26 mouse cellular contexts compared by ENCODE assay signal in the genomic region with DNA sequence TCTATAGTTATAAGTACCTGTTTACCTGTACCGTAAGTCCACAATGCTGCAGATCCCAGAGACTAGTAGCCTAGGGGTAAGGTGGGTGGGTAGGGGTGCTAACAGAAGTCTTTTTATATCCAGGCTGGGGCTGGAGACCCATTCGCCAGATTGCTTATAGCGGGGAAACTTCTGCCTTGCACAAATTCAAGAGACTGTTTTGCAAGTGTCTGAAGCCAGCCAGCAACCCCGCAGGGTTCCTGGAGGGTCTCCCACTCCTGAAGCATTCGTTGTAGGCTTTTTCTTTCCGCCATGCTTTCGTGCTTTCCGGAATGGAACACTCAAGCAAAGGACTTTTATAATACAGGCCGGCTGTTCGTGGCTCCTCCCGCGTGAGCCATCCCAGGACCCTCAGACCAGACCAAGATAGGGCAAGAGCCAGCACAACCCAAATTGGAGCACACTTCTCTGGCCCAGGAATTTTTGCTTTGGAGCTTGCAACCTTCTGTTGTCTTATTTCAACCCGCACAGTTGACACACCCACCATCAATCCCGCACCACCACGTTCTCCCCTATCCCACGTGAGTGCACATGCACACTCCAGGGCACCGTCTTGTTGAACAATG. TPM values are rescaled to one million over a fixed set of nuclear protein-coding genes. Genes with fewer than 3 reads are reported as not detected.
A peak's percentile ranks its signal among the peaks of the same experiment; 100 is the strongest.
DNase-seq lines count a peak whose midpoint lies in the region; ATAC-seq lines count a peak whose summit lies in the region.
"Had no signal": no experiment of that assay in that cellular context is flagged by ENCODE, and none has a peak within 500 bp of the region (broad histone marks: within the 10 kb centered on the region; RNA-seq: fewer than 3 reads in every experiment).

No protein-coding gene starts in this region.

- H3K27me3 ChIP-seq in hindbrain, embryonic 11.5 days (ENCODE audit: control insufficient read depth, insufficient read depth, low read length): peaks cover 85% of the 10 kb centered on the region
- peaks cover 95% of the 10 kb centered on the region for H3K27me3 ChIP-seq in hindbrain, embryonic 12.5 days
- peaks cover 89% of the 10 kb centered on the region for H3K27me3 ChIP-seq in neural tube, embryonic 11.5 days (ENCODE audit: control insufficient read depth, insufficient read depth, low read length)

- DNase-seq in cerebellum, postnatal 14 days: peak; percentile 36 to 43
- DNase-seq in cerebellum, adult 18-20 months: no peak
- DNase-seq in hindbrain, embryonic 11.5 days (ENCODE audit: low spot score): peak; percentile 58
- DNase-seq in retina, embryonic 14.5 days (ENCODE audit: low spot score): peak; percentile 30
- no peak for DNase-seq in retina, postnatal 1 day
- DNase-seq in neural tube, embryonic 11.5 days (ENCODE audit: low spot score): peak; percentile 34
- no peak for DNase-seq in layer of hippocampus, adult 11-12 months (ENCODE audit: low spot score)
- DNase-seq: adrenal gland, postnatal 14 days; cerebellum, adult 11 months; heart, postnatal 10 days; midbrain, embryonic 14.5 days; right cerebral cortex, adult 18-20 months; thymus, postnatal 14 days had no signal

- WGBS in hindbrain, embryonic 11.5 days: 1% methylated on average over 17 of the region's 17 CpGs
- under 1% methylated on average over 17 of the region's 17 CpGs for WGBS in hindbrain, embryonic 12.5 days
- WGBS in neural tube, embryonic 11.5 days: 2% methylated on average over 17 of the region's 17 CpGs

- no peak overlapping the region for H3K27ac ChIP-seq in hindbrain, embryonic 11.5 days (ENCODE audit: low read depth, low read length)
- H3K27ac ChIP-seq in hindbrain, embryonic 12.5 days: no peak overlapping the region
- no peak overlapping the region for H3K27ac ChIP-seq in neural tube, embryonic 11.5 days (ENCODE audit: low read depth, low read length)
- H3K27ac ChIP-seq: embryonic facial prominence, embryonic 15.5 days; hindbrain, embryonic 15.5 days; kidney, postnatal 0 days; layer of hippocampus, adult 2 months; limb, embryonic 12.5 days; liver, embryonic 15.5 days had no signal

- no peaks in the 10 kb centered on the region; the same call in 1 of the 2 replicates for H3K4me1 ChIP-seq in hindbrain, embryonic 11.5 days (replicated peaks; ENCODE audit: control insufficient read depth, insufficient read depth, low read length)
- peaks cover 11% of the 10 kb centered on the region; the same call in 1 of the 2 replicates for H3K4me1 ChIP-seq in hindbrain, embryonic 12.5 days
- no peaks in the 10 kb centered on the region for H3K4me1 ChIP-seq in neural tube, embryonic 11.5 days (ENCODE audit: control insufficient read depth, insufficient read depth, low read length)
- H3K4me1 ChIP-seq: liver, embryonic 15.5 days had no signal

- no peak for ATAC-seq in hindbrain, embryonic 11.5 days (ENCODE audit: low FRiP score)
- ATAC-seq in hindbrain, embryonic 12.5 days (ENCODE audit: low FRiP score): no peak
- no peak for ATAC-seq in neural tube, embryonic 11.5 days (ENCODE audit: insufficient read depth, low FRiP score, low TSS enrichment)
- ATAC-seq: CD4-positive, CD25-positive, alpha-beta regulatory T cell, adult 4 months; intestine, postnatal 0 days; lung, postnatal 0 days had no signal

- no peaks in the 10 kb centered on the region for H3K36me3 ChIP-seq in hindbrain, embryonic 11.5 days (ENCODE audit: control insufficient read depth, insufficient read depth, low read length)
- H3K36me3 ChIP-seq in hindbrain, embryonic 12.5 days: no peaks in the 10 kb centered on the region
- no peaks in the 10 kb centered on the region for H3K36me3 ChIP-seq in neural tube, embryonic 11.5 days (ENCODE audit: control insufficient read depth, insufficient read depth, low read length)
- H3K36me3 ChIP-seq: embryonic facial prominence, embryonic 15.5 days; G1E; hindbrain, embryonic 15.5 days; limb, embryonic 12.5 days; liver, embryonic 15.5 days had no signal

- no peaks in the 10 kb centered on the region for H3K9me3 ChIP-seq in hindbrain, embryonic 11.5 days (ENCODE audit: control insufficient read depth, low read length)
- H3K9me3 ChIP-seq in hindbrain, embryonic 12.5 days (replicated peaks): no peaks in the 10 kb centered on the region
- no peaks in the 10 kb centered on the region for H3K9me3 ChIP-seq in neural tube, embryonic 11.5 days (ENCODE audit: control insufficient read depth, low read length)
- H3K9me3 ChIP-seq: embryonic facial prominence, embryonic 15.5 days; G1E; hindbrain, embryonic 15.5 days; limb, embryonic 12.5 days; liver, embryonic 15.5 days had no signal

- H3K4me3 ChIP-seq in hindbrain, embryonic 11.5 days (ENCODE audit: low read depth, low read length): no peak overlapping the region
- no peak overlapping the region for H3K4me3 ChIP-seq in hindbrain, embryonic 12.5 days
- no peak overlapping the region for H3K4me3 ChIP-seq in neural tube, embryonic 11.5 days (ENCODE audit: low read depth, low read length)
- H3K4me3 ChIP-seq: embryonic facial prominence, embryonic 15.5 days; hindbrain, embryonic 15.5 days; layer of hippocampus, adult 2 months; limb, embryonic 12.5 days; liver, embryonic 15.5 days had no signal

- H3K4me2 ChIP-seq in hindbrain, embryonic 11.5 days (replicated peaks; ENCODE audit: low read depth, low read length): no peak overlapping the region
- no peak overlapping the region for H3K4me2 ChIP-seq in hindbrain, embryonic 12.5 days (replicated peaks)
- H3K4me2 ChIP-seq in neural tube, embryonic 11.5 days (ENCODE audit: low read depth): no peak overlapping the region
- H3K4me2 ChIP-seq: embryonic facial prominence, embryonic 15.5 days; heart, embryonic 11.5 days; hindbrain, embryonic 15.5 days; limb, embryonic 12.5 days; liver, embryonic 15.5 days had no signal

- no peak overlapping the region for H3K9ac ChIP-seq in hindbrain, embryonic 11.5 days (ENCODE audit: low read depth, low read length)
- no peak overlapping the region for H3K9ac ChIP-seq in hindbrain, embryonic 12.5 days
- H3K9ac ChIP-seq in neural tube, embryonic 11.5 days (ENCODE audit: low read length): no peak overlapping the region
- H3K9ac ChIP-seq: embryonic facial prominence, embryonic 15.5 days; hindbrain, embryonic 15.5 days; limb, embryonic 12.5 days; liver, embryonic 15.5 days had no signal

RNA-seq across cellular contexts. Expression of a gene that starts 10.0 kb away (rescaled TPM):
- polyA plus RNA-seq in hindbrain, embryonic 11.5 days (2014; fragmentation: Nextera tagmentation; extraction: Ambion mirVana): 4.8 and 9.1 TPM in 2 replicates
- 9.4 and 9.5 TPM in 2 replicates for polyA plus RNA-seq in hindbrain, embryonic 12.5 days (2016; fragmentation: Nextera tagmentation; extraction: Ambion mirVana)
- polyA plus RNA-seq in neural tube, embryonic 11.5 days (2014; fragmentation: Nextera tagmentation; extraction: Ambion mirVana): 5.2 and 5.5 TPM in 2 replicates
- polyA plus RNA-seq: CD4-positive, CD25-positive, alpha-beta regulatory T cell, adult 4 months; G1E; kidney, postnatal 0 days; testis, adult 2 months had no signal

RNA-seq across cellular contexts. Expression of a gene that starts 56.5 kb away (rescaled TPM):
- not detected in 2 replicates for polyA plus RNA-seq in hindbrain, embryonic 11.5 days (2014; fragmentation: Nextera tagmentation; extraction: Ambion mirVana)
- polyA plus RNA-seq in hindbrain, embryonic 12.5 days (2016; fragmentation: Nextera tagmentation; extraction: Ambion mirVana): not detected in 2 replicates
- not detected in 2 replicates for polyA plus RNA-seq in neural tube, embryonic 11.5 days (2014; fragmentation: Nextera tagmentation; extraction: Ambion mirVana)
- polyA plus RNA-seq: CD4-positive, CD25-positive, alpha-beta regulatory T cell, adult 4 months; embryonic facial prominence, embryonic 15.5 days; G1E; heart, embryonic 11.5 days; hindbrain, embryonic 15.5 days; intestine, postnatal 0 days; kidney, postnatal 0 days; liver, embryonic 15.5 days; lung, postnatal 0 days; midbrain, embryonic 14.5 days had no signal

RNA-seq across cellular contexts. Expression of a gene that starts 59.7 kb away (rescaled TPM):
- 1.2 and 1.5 TPM in 2 replicates for polyA plus RNA-seq in hindbrain, embryonic 11.5 days (2014; fragmentation: Nextera tagmentation; extraction: Ambion mirVana)
- 2.9 and 3.0 TPM in 2 replicates for polyA plus RNA-seq in hindbrain, embryonic 12.5 days (2016; fragmentation: Nextera tagmentation; extraction: Ambion mirVana)
- polyA plus RNA-seq in neural tube, embryonic 11.5 days (2014; fragmentation: Nextera tagmentation; extraction: Ambion mirVana): 1.7 and 1.9 TPM in 2 replicates
- polyA plus RNA-seq: CD4-positive, CD25-positive, alpha-beta regulatory T cell, adult 4 months; G1E had no signal

Comparison
In these comparisons a context has a peak if more than half of its experiments do, and no peak if none do; other contexts are left out.
1. DNase-seq: peak in cerebellum, postnatal 14 days (2 of 2), hindbrain, embryonic 11.5 days (single experiment), retina, embryonic 14.5 days (single experiment) and neural tube, embryonic 11.5 days (single experiment); none in cerebellum, adult 18-20 months (0 of 2), retina, postnatal 1 day (single experiment) and layer of hippocampus, adult 11-12 months (single experiment).